Mouse (Mus musculus): Measurements from ENCODE around the gene Insl5. TPM values are rescaled to one million over a fixed set of nuclear protein-coding genes. Genes with fewer than 3 reads are reported as not detected.

Gene Insl5
- polyA plus RNA-seq, 1 experiment, result 2.7 TPM

DNA sequence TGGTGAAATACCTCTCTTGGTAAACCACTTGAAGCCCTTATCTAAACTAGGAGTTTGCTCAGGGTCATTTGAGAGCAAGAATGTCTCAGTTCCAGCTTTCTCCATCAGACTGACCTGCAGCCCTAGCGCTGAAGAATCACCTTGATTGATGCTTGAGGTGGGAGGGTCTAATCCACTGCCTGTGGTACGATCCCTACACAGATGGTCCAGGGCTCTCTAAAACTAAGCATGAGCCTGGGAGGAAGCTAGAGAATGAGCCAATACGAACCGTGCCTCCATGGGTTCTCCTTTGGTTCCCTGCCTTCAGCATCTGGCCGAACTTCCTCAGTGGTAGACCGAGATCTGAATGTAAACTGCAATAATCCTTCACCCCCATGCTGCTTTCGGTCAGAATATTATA, 1.1 kb upstream of the Insl5 start:
- no peak for DNase-seq (ENCODE audit: low read depth)
- no peak for TF ChIP-seq POLR2A (IDR thresholded peaks at IDR 0.05; ENCODE audit: borderline replicate concordance, extremely low read depth, insufficient read depth, insufficient read length, poor library complexity, severe bottlenecking)
- TF ChIP-seq CTCF (IDR thresholded peaks at IDR 0.05; ENCODE audit: borderline replicate concordance, extremely low read depth, insufficient read depth, insufficient read length), result no peak

DNA sequence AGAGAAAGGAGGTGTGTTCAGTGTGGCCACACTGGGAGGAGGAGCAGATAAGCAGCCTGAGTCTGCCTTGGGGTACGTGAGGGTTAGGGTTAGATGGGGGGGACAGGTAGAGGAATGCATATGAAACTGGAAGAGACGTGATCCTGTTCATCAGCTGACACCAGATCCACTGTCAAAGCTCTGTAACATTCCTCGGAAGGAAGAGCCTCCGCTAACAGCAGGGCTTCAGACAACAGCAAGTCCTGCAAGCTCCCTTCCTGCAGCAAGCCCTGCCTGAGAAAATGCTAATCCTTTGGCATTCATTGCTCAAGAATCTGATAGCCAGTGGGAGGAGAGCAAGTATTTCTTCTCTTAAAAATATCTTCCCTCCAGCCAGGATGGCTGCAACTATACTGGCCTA, 13.2 kb downstream of the Insl5 start:
- DNase-seq (ENCODE audit: low read depth), result peak; percentile 46
- no peak for TF ChIP-seq CTCF (IDR thresholded peaks at IDR 0.05; ENCODE audit: borderline replicate concordance, extremely low read depth, insufficient read depth, insufficient read length)
- TF ChIP-seq POLR2A (IDR thresholded peaks at IDR 0.05; ENCODE audit: borderline replicate concordance, extremely low read depth, insufficient read depth, insufficient read length, poor library complexity, severe bottlenecking), result no peak

DNA sequence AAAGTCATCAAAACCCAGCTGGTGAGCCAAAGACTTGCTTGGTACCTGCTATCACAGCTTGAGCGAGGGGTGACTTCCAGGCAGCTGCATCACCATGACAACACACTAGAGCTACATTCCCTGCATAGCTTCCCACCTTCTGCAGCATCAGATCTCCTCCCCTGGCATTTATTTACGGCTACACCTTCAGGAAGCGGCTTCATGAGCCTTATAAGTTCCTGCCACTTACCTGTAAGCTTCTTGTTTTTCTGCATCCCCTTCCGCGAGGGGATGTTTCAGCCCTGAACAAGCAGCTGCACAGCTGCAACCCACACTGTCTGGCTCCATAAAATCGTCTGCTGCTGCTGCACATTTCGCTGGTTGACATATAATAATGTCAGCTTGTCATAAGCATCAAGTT, 14.8 kb downstream of the Insl5 start:
- peak; percentile 82 for DNase-seq (ENCODE audit: low read depth)
- TF ChIP-seq POLR2A (IDR thresholded peaks at IDR 0.05; ENCODE audit: borderline replicate concordance, extremely low read depth, insufficient read depth, insufficient read length, poor library complexity, severe bottlenecking), result no peak

DNA sequence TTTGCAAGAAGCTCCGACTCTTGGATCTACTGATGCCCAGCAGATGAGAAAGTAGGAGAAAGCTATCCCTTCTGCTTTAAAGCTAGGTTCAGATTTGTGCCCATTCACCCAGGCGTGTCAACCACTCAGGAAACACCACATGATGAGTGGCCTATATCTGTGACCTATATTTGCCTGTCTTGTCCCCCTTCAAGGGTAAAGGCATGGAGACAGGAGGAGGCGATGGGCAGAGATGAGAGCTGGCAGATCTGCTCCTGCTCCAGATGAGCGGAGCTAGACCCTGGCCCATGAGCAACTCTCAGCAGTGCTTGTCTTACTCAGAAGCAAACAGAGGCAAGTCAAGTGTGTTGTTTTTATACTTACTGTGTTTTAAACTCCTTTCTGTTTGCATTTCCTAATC, 15.9 kb downstream of the Insl5 start:
- DNase-seq (ENCODE audit: low read depth), result no peak
- TF ChIP-seq POLR2A (IDR thresholded peaks at IDR 0.05; ENCODE audit: borderline replicate concordance, extremely low read depth, insufficient read depth, insufficient read length, poor library complexity, severe bottlenecking) (no peak), CTCF (IDR thresholded peaks at IDR 0.05; ENCODE audit: borderline replicate concordance, extremely low read depth, insufficient read depth, insufficient read length) (no peak)

DNA sequence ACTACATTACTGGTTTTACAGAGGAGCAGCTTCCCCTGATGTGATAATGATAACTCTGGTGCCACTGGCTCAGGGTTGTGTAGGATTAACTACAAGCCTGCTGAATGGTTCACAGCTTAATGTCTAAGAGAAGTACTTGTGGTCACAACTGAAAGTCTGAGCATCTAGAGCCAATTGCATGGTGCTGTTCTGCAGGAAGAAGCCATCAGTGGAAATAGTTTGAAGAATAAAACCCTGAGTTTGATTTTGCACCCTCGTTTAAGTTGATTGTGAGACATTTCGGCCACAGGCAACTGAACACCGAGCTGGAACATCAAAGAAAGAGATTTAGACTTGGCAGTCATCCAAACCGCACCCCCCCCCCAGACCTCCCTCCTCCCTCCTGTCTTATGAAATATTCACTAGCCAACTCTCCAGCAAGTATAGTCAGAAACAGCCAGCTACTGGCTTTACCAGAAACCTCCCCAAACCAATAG, 19.7 kb downstream of the Insl5 start:
- DNase-seq (ENCODE audit: low read depth), result peak; percentile 85
- TF ChIP-seq CTCF (IDR thresholded peaks at IDR 0.05; ENCODE audit: borderline replicate concordance, extremely low read depth, insufficient read depth, insufficient read length), result no peak
- no peak for TF ChIP-seq POLR2A (IDR thresholded peaks at IDR 0.05; ENCODE audit: borderline replicate concordance, extremely low read depth, insufficient read depth, insufficient read length, poor library complexity, severe bottlenecking)

DNA sequence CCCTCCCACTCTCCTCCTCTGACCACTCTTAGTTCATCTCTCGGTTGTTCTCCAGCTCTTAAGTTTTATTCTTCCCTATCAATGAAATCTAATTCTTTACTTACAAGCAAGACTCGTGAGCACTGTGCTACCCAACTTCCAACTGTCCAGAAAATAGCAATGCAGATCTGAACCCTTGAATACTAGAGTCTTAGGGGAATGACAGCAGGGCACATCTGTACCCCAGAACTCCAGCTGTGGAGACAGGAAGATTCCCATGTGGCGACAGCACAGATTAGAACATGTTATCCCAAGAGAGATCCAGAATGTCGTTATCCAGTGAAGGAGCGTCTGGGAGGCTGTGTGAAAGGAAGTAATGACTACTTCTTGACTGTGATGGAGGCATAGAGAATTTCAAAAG, 20.4 kb downstream of the Insl5 start:
- TF ChIP-seq CTCF (IDR thresholded peaks at IDR 0.05; ENCODE audit: borderline replicate concordance, extremely low read depth, insufficient read depth, insufficient read length) (no peak), POLR2A (IDR thresholded peaks at IDR 0.05; ENCODE audit: borderline replicate concordance, extremely low read depth, insufficient read depth, insufficient read length, poor library complexity, severe bottlenecking) (no peak)

DNA sequence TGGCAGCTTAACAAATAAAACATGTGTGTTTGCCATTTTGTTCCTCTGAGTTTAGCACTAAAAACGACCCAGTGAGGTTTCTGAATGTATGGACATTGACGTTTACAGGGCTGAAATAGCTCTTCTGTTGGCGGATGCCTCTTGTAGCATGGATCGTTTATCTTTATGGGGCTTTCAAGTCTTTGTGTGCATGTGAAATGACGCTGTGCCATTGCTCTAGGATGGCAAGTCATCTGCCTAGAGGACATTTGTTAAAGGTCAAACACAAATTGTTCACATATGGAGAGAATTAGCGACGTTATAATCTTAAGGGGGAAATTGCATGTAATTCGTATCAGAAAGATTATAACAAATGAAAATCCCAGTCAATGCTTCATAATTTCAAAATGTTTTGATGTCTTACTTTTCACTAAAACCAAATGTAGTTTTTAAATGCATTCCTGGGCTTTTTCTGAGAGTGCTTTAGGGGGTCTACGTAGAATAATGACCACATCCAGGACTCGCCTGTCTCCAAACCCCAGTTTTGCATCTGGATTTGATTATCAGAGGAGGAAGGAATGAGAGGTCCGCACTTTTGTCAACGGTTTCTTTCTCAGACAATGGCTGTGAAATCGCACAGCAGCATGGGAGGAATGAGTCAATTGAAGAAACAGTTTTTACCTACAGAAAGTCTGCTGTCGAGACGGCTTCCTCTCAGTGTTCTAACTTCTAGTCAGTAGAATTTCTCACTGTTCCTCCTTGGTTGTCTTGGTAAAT, 21.3 kb downstream of the Insl5 start:
- TF ChIP-seq CTCF (IDR thresholded peaks at IDR 0.05; ENCODE audit: borderline replicate concordance, extremely low read depth, insufficient read depth, insufficient read length), result no peak
- no peak for TF ChIP-seq POLR2A (IDR thresholded peaks at IDR 0.05; ENCODE audit: borderline replicate concordance, extremely low read depth, insufficient read depth, insufficient read length, poor library complexity, severe bottlenecking)
- no peak for DNase-seq (ENCODE audit: low read depth)

More for the DNA sequence above, 20.4 kb downstream of the Insl5 start:
- DNase-seq (ENCODE audit: low read depth), result no peak

DNA sequence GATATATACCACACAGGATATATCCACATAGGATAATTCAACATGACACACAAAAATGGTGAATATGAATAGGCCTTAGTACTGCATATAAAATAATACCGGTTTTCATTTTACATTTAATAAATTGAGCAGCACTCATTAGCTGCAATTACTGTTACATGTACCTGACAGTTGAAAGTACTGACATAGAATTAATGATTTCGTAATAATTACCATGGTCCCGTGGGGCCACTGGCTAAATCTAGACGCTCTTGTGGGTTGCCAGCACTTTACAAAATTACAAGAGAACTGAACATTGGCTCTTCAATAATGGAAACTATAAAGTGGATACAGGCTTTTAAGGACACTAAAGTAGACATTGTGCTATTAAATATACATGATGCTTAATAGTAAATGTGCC, 22.0 kb downstream of the Insl5 start:
- peak; percentile 55 for DNase-seq (ENCODE audit: low read depth)

DNA sequence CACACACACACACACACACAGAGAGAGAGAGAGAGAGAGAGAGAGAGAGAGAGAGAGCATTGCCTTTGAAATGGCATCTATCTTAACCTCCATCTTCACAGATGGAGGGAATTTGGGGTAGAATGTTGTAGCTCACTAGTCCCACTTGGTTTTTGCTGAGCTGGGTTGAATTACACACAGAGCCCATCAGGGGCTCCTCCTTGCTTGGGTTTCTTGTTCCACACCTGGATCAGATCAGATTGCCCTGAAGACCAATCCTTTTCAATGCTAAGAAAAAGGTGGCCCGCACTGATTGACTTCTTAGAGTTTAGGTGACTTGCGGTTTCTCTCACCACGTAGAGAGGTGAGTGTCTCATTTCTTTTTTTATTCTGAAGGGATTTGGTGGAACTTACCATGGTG, 35.0 kb downstream of the Insl5 start:
- DNase-seq (ENCODE audit: low read depth), result no peak
- TF ChIP-seq POLR2A (IDR thresholded peaks at IDR 0.05; ENCODE audit: borderline replicate concordance, extremely low read depth, insufficient read depth, insufficient read length, poor library complexity, severe bottlenecking) (no peak), CTCF (IDR thresholded peaks at IDR 0.05; ENCODE audit: borderline replicate concordance, extremely low read depth, insufficient read depth, insufficient read length) (no peak)

More for the DNA sequence above, 22.0 kb downstream of the Insl5 start:
- TF ChIP-seq POLR2A (IDR thresholded peaks at IDR 0.05; ENCODE audit: borderline replicate concordance, extremely low read depth, insufficient read depth, insufficient read length, poor library complexity, severe bottlenecking) (no peak), CTCF (IDR thresholded peaks at IDR 0.05; ENCODE audit: borderline replicate concordance, extremely low read depth, insufficient read depth, insufficient read length) (no peak)

DNA sequence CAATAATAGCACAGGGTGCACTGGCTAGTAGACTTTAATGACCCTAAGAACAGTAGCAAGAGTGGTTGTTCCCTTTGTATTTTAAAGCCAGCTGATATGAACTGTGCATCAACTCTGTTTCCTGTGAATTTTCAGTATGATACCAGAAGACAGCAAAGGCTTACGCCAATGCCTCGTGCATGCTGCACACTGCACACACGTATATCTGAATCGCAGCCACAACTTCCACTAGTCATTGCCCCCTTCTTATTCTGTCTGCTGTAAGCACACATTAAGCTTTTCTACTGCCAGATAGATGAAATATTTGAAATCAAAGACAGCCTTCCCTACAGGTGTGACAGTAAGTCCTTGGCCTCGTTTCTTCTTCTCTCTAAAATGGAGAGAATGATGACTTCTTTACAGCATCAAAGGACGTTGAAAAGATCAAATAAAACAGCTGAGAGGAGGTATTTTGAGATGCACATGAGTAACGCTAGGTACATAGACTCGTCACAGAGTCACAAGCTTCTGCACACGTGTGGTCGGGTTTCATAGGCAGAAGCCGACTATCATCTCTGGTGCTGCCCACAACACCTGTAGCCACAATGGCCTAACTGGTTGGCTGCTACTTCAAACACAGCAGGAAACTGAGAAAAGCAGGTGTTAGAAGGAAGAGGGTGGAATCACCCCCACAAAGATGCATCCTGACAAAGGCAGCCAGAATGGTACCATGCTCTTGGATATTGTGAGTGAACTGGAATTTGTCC, 35.9 kb downstream of the Insl5 start:
- no peak for DNase-seq (ENCODE audit: low read depth)
- no peak for TF ChIP-seq POLR2A (IDR thresholded peaks at IDR 0.05; ENCODE audit: borderline replicate concordance, extremely low read depth, insufficient read depth, insufficient read length, poor library complexity, severe bottlenecking)
- TF ChIP-seq CTCF (IDR thresholded peaks at IDR 0.05; ENCODE audit: borderline replicate concordance, extremely low read depth, insufficient read depth, insufficient read length), result no peak

DNA sequence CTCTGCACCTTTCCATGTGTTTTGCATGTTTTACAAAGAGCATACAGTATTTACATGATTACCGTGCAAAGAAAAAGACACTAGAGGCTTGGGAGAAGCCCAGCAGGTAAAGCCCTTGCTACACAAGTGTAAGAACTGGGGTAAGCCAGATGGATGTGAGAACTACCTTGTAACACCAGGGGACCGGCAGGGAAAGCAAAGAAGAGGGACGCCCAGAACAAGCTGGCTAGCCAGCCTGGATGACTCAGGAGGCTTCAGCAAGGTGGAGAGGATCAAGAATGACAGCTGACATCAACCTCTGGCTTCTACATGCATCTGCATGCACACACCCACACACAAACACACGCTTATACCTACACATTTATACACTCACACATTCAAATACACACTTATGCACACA, 36.6 kb downstream of the Insl5 start:
- no peak for DNase-seq (ENCODE audit: low read depth)
- no peak for TF ChIP-seq POLR2A (IDR thresholded peaks at IDR 0.05; ENCODE audit: borderline replicate concordance, extremely low read depth, insufficient read depth, insufficient read length, poor library complexity, severe bottlenecking)
- TF ChIP-seq CTCF (IDR thresholded peaks at IDR 0.05; ENCODE audit: borderline replicate concordance, extremely low read depth, insufficient read depth, insufficient read length), result no peak

DNA sequence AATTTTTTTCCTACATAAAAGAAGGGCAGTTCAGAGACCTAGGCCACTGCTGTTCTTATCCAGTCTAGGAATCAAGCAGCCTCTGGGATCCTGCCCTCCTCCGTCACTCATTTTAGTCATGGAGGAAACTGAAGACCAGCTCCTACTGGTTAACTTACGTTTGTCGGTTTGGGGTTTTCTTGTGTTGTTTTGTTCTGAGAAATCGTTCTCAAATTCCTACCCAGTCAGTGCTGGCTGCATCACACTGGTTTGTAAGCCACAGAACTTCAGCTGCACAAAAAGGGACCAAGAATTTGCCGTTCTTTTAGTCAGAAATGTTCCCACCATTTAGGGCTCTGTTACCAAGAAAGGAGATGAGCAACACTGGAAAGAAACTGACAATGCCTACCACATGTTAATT, 37.3 kb downstream of the Insl5 start:
- no peak for DNase-seq (ENCODE audit: low read depth)
- TF ChIP-seq CTCF (IDR thresholded peaks at IDR 0.05; ENCODE audit: borderline replicate concordance, extremely low read depth, insufficient read depth, insufficient read length) (no peak), POLR2A (IDR thresholded peaks at IDR 0.05; ENCODE audit: borderline replicate concordance, extremely low read depth, insufficient read depth, insufficient read length, poor library complexity, severe bottlenecking) (no peak)

Data from brain, embryonic 14.5 days (tissue).